Mouse (Mus musculus) embryo, embryonic 10.5 days (tissue): ENCODE results near the gene Adpgk.
"Not testable (repeated sequence)": the region's sequence is repeated elsewhere in the genome, so short reads cannot be mapped to it uniquely, and the experiment has no call there.

Experiments
- DNase-seq: peaks from one replicate; pipeline ENCODE4 v3.0.0-alpha.2; 2015; ENCODE audit warnings: low spot score

Adpgk gene

GRCm38 (mm10) chr9:59289529-59290115, 1.7 kb upstream of the Adpgk start:
- DNase-seq, result no peak

DNA sequence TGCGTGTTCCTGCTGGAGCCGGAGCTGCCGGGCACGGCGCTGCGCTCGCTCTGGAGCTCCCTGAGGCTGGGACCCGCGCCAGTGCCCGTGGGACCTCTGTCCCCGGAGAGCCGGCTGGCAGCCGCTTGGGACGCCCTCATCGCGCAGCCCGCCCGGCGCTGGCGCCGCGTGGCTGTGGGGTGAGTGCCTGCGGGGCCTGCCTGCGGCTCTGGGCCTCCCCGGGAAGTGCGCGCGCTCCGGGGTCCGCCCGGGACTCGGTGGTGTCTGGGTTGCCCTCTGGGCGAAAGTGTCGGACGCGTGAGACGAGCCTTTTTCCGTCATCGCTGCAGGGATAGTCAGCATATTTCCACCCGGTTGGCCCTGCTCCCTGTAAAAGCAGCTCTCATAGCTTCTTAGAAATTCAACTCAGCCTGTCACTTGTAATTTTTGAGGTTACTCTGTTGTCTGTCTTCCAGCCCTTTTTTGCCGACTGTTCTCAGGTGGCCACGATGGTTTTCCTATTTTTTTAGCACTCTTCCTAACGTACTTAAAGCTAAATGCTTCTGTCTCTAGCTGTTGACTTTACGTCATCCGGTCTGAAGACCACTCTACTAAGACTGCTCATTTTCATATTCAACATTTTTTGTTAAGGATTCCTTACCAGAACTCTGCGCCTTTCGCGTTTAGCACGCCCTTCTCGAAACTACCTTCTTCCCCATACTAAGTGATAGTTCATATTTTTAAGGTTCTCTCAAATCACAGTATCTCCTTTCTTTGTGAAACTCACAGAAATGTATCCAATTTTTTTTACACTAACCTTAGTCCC, 532 bp downstream of the Adpgk start:
- peak; percentile 44 for DNase-seq

DNA sequence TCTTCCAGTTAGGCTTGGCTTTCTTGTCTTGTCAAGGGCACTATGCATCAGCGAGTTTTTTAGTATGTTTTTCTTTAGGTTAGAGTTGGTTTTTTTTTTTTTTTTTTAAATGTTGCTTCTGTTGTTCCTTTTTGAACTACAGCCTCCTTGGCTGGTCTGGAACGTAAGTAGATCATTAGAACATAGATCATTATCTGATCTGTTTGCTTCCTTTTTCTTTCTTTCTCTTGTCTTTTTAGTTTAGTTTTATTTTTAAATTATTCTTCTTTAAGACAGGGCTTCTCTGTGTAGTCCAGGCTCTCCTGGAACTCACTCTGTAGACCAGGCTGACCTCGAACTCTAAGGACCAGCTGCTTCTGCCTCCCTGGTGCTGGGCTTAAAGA, 1.1 kb downstream of the Adpgk start:
- no peak for DNase-seq

DNA sequence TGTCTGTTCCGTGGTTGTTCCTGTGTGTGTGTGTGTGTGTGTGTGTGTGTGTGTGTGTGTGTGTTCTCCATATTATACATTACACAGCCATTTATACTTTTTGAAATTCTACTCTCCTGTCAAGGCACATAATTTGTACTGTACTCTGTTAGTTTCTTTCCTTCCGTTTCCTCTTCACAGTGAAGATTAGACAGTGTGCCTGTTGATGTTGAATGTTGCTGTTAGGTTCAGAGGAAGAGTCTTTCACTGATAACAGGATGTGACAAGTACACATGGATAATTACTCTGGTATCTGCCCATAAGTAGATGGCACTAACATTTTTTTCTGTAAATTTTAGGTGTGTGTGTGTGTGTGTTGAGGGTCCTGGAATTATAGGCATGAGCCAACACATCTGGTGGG, 5.1 kb downstream of the Adpgk start:
- no peak for DNase-seq

DNA sequence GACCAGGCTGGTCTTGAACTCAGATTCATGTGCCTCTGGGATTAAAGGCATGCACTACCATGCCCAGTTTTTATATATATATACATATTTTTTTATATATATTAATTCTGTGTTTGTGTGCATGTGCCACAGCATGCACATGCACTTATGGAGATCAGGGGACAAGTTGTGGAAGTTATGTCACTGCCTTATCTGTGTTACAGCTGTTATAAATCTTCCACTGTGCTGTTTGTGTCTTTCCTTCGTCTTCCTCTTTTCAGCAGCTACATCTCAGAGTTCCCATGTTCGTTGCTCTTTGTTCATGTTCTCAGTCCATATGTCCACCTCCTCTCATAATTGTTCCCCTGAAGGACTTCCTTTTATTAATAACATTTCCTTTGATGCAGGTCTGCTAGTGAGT, 16.5 kb downstream of the Adpgk start:
- DNase-seq, result no peak

- DNase-seq, result no peak
Measured at GRCm38 (mm10) chr9:59310582-59311283, 19.4 kb downstream of the Adpgk start.

DNA sequence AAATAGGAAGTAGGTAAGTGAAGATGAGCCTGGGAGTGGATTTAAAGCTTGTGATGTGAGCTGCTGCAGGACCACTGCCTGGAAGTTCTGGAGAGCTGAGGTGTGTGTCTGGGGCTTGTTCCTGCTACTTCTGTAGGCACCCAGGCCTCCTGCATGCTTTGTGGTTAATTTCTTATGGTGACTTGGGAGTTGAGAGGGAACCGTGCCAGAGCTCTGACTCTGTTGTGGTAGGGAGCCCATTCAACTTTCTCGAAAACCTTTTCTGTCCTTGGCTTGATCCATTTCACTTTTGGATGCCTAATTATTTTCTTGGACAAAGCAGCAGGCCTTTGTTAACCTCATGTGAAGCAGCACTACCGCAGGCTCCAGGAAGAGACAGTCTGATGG, 19.9 kb downstream of the Adpgk start:
- no peak for DNase-seq

- DNase-seq, result no peak
Measured at GRCm38 (mm10) chr9:59316206-59316605, 24.8 kb downstream of the Adpgk start.

DNA sequence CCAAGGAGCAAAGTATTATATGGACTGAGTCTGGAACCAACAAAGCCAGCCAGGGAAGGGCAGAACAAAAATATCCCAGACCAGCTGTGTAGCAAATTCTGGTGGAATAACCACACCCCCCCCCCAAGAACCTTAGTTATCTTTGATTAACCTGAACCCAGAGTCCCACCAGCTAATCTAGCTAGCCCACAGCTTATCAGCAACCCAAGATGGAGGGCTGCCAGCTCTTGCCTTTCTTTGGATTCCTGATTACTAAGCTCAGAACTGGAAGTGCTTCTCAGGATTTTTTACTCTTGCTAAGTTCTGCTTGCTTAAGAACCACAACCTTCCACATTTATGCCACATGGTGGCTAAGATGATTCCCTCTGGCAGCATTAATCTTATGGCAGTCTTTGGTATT, 33.0 kb downstream of the Adpgk start:
- no peak for DNase-seq

GRCm38 (mm10) chr9:59330055-59330454, 38.7 kb downstream of the Adpgk start:
- DNase-seq, result no peak

DNA sequence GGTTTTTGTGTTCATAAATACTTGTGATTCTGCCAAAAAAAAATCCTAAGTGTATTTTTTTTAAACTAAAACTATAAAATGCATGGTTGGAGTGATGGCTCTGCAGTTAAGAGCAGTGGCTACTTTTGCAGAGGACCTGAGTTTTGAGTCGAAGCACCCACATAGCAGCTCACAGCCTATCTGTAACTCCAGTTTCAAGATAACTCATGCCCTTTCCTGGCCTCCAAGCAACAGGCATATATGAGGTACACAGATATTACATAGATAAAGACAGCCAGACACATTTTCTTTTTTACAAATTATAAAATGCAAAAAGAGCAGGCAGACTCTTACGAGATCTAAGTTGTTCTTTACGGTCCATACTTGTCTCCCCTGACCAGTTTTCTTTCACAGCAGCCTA, 45.2 kb downstream of the Adpgk start:
- no peak for DNase-seq

DNA sequence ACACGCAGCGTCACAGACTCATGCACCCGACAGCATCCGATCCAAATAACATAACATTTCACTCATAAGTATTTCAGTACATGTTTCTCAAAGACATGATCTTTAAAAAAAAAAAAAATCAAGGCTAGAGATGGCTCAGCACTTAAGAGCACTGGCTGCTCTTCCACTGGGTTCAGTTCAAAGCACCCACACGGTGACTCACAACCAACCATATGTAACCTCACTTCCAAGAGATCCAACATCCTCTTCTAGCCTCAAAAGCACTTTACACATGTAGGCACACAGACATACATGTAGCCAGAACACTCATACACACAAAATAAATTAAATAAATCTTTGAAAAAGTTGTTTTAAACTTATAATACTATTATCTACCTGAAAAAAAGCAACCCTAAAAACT, 46.5 kb downstream of the Adpgk start:
- DNase-seq, result no peak

DNA sequence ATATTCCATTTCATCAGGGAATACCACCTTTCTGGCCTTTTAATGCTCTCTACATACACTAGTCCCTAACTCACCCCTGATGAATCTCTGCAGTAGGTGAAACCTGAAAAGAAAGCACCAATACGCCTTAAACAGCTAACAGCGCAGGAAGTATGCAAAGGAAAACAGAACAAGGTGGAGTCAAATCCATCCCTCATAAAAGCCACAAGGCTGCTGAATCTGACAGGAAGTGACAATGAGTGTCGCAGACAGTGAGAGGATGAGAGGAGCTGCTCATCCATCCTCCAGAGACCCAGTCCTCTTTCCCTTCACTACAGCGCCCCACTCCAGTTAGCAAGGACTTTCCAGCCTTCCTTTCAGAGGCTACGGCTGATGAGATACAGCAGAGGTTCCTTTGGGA, 47.1 kb downstream of the Adpgk start:
- DNase-seq, result no peak

GRCm38 (mm10) chr9:59339107-59339506, 47.7 kb downstream of the Adpgk start:
- no peak for DNase-seq

GRCm38 (mm10) chr9:59340002-59340401, 48.6 kb downstream of the Adpgk start:
- DNase-seq, result peak; percentile 21

- no peak for DNase-seq
Measured at GRCm38 (mm10) chr9:59346176-59346575, 54.8 kb downstream of the Adpgk start.

GRCm38 (mm10) chr9:59352586-59353252, 61.4 kb downstream of the Adpgk start:
- DNase-seq, result no peak

- DNase-seq, result peak; percentile 95
Measured at GRCm38 (mm10) chr9:59353253-59353639, 61.9 kb downstream of the Adpgk start, which contains the start of gene Bbs4. Bbs4 (minus strand) TSS chr9:59353508.

- peak; percentile 2 for DNase-seq
Measured at GRCm38 (mm10) chr9:59358041-59358440, 66.7 kb downstream of the Adpgk start.

GRCm38 (mm10) chr9:59360487-59360886, 69.1 kb downstream of the Adpgk start:
- DNase-seq, result not testable (repeated sequence)

- no peak for DNase-seq
Measured at GRCm38 (mm10) chr9:59369220-59369619, 77.9 kb downstream of the Adpgk start.

- DNase-seq, result no peak
Measured at GRCm38 (mm10) chr9:59369646-59370045, 78.3 kb downstream of the Adpgk start.
